Mouse (Mus musculus): ENCODE measurements around the gene Ptgfrn. TPM values are rescaled to one million over a fixed set of nuclear protein-coding genes. Genes with fewer than 3 reads are reported as not detected.

Ptgfrn gene
- polyA plus RNA-seq, 1 experiment, result 70.5 TPM

DNA sequence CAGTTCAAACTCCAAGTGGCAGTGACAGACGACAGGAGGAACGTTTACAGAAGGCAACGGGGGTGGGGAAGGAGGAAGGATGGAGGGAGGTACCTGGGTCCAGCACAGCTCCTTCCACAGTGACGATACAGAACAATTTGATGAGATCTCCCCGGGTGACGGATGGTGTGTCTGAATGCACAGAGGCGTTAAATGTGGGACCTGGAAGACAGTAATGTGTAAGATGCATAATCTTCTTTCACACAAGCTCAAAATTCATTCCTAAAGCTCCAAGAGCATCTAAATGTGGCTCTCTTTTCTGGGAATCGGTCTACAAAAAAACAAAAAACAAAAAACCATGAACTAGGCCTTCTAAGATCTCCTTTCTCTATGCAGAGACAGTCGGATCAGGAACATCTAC, 60.1 kb downstream of the Ptgfrn start:
- Histone ChIP-seq H3K4me3 (ENCODE audit: insufficient read depth, low read length) (no peak overlapping the region), H3K4me1 (ENCODE audit: control insufficient read depth, insufficient read depth, low read length) (no peaks in the 10 kb centered on the region), H3K27ac (ENCODE audit: insufficient read depth, low read length) (no peak overlapping the region)
- TF ChIP-seq POLR2A (IDR thresholded peaks at IDR 0.05; ENCODE audit: low read depth, low read length) (no peak), CTCF (IDR thresholded peaks at IDR 0.05; ENCODE audit: borderline replicate concordance, insufficient read depth, low read length) (no peak)

DNA sequence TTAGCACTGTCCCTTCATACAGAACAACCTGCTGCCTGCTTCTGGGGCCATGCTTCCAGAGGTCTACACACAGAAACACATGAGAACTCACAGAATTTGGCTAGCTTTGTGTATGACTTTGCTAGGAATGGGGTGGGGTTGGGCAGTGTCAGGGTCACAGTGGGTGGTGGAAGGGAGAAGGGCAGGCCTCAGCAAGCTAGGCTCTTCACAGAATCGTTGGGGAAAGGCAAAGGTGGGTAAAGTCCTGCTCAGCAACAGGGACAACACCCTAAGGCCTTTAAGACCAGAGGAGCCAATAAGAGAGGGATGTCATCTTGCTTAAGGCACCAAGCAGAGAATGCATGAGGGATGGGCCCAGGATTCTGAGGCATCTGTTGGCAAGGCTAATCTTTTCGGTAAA, 61.3 kb downstream of the Ptgfrn start:
- TF ChIP-seq CTCF (IDR thresholded peaks at IDR 0.05; ENCODE audit: borderline replicate concordance, insufficient read depth, low read length) (no peak), POLR2A (IDR thresholded peaks at IDR 0.05; ENCODE audit: low read depth, low read length) (no peak)
- Histone ChIP-seq H3K4me1 (ENCODE audit: control insufficient read depth, insufficient read depth, low read length) (no peaks in the 10 kb centered on the region), H3K4me3 (ENCODE audit: insufficient read depth, low read length) (no peak overlapping the region), H3K27ac (ENCODE audit: insufficient read depth, low read length) (no peak overlapping the region)

DNA sequence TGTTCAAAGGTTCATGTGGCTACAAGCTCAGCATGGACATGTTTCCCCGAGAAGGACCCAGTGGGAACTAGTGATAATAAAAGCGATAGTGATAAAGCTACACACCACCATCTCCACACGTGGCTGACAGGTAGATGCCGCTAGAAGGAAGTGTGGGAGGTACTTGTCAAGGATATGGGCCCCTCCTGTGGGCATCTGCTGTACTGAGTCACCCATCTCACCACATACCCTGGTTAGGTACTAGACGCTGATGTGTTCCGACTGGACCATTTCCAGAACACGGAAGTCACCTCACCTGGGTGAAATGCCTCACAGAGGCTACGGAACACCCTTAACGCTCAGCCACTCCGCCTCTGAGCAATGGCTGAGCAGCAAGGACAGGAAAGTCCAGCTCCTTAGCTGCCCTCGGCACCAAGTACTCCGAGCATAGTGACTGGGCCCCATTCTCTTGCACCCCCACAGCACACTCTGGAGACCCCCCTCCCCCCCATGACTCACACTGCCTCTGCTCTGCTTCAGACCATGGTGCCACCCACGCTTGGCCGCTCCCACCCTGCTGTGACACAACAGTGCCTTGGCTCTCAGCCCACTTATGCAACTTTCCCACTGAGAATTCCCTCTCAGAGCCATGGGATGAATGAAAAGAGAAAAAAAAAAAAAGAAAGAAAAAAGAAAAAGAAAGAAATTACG, 62.3 kb downstream of the Ptgfrn start:
- Histone ChIP-seq H3K4me1 (ENCODE audit: control insufficient read depth, insufficient read depth, low read length) (no peaks in the 10 kb centered on the region), H3K4me3 (ENCODE audit: insufficient read depth, low read length) (no peak overlapping the region), H3K27ac (ENCODE audit: insufficient read depth, low read length) (no peak overlapping the region)
- no peak for TF ChIP-seq CTCF (IDR thresholded peaks at IDR 0.05; ENCODE audit: borderline replicate concordance, insufficient read depth, low read length)
- TF ChIP-seq POLR2A (IDR thresholded peaks at IDR 0.05; ENCODE audit: low read depth, low read length), result no peak

DNA sequence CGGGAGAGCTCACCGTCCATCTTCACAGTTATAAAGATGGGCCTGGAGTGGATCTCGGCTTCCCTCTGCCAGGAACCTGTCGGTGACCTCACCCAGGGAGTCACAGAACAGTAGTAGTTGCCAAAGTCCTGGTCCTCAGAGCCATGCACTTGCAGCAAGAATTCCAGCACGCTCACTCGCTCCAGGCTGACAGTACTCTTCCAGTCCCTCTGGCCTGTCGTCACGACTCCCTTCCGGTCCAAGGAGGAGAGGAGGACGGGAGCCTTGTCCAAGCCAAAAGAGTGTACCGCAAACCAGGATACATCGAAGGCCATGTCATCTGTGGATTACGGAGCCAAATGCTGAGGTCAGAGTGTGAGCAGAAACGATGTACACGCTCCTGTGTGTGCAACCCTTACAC, 64.6 kb downstream of the Ptgfrn start:
- no peak overlapping the region for H3K4me3 ChIP-seq (ENCODE audit: insufficient read depth, low read length)
- no peak overlapping the region for H3K27ac ChIP-seq (ENCODE audit: insufficient read depth, low read length)
- TF ChIP-seq POLR2A (IDR thresholded peaks at IDR 0.05; ENCODE audit: low read depth, low read length), result no peak
- H3K4me1 ChIP-seq (ENCODE audit: control insufficient read depth, insufficient read depth, low read length), result no peaks in the 10 kb centered on the region

DNA sequence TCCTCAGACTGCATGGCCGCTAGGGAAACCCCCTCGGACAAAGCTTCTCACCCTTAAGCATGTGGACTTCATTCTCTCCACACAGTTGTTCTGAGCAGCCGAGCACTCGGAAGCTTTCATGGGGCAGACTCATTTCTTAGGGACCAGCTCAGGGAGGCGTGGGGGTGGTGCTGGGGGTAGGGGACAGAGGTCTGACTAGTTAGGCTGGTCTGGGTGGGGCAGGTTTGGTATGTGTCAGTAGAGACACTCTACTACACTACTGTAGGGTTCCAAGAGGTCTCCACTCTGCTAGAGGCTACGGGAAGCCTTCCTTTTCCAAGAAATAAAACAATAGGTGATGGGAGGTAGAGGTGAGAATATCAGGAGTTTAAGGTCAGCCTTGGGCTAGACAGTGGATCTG, 65.4 kb downstream of the Ptgfrn start:
- TF ChIP-seq POLR2A (IDR thresholded peaks at IDR 0.05; ENCODE audit: low read depth, low read length) (no peak), CTCF (IDR thresholded peaks at IDR 0.05; ENCODE audit: borderline replicate concordance, insufficient read depth, low read length) (no peak)
- no peaks in the 10 kb centered on the region for H3K4me1 ChIP-seq (ENCODE audit: control insufficient read depth, insufficient read depth, low read length)
- H3K27ac ChIP-seq (ENCODE audit: insufficient read depth, low read length), result no peak overlapping the region
- H3K4me3 ChIP-seq (ENCODE audit: insufficient read depth, low read length), result no peak overlapping the region

DNA sequence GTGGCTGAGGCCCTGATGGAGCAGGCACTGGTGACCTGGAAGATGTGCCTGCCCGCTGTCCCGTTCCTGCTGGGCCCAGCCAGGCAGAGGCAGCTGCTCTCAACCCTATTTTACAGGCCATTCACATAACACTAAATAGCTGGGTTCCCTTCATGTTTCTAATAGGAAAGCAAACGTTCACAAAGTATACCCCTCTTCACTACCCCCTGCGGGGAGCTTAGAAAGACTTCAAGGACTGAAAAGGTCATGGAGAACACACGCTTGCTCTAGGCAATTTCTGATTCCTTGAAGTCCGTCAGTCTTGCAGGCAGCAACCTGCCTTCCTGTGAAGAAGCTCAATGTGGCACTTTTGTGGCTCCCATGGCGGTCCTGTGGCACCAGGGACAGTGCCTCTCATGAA, 68.1 kb downstream of the Ptgfrn start:
- no peak overlapping the region for H3K4me3 ChIP-seq (ENCODE audit: insufficient read depth, low read length)
- no peak overlapping the region for H3K27ac ChIP-seq (ENCODE audit: insufficient read depth, low read length)
- no peak for TF ChIP-seq CTCF (IDR thresholded peaks at IDR 0.05; ENCODE audit: borderline replicate concordance, insufficient read depth, low read length)
- TF ChIP-seq POLR2A (IDR thresholded peaks at IDR 0.05; ENCODE audit: low read depth, low read length), result no peak
- no peaks in the 10 kb centered on the region for H3K4me1 ChIP-seq (ENCODE audit: control insufficient read depth, insufficient read depth, low read length)

DNA sequence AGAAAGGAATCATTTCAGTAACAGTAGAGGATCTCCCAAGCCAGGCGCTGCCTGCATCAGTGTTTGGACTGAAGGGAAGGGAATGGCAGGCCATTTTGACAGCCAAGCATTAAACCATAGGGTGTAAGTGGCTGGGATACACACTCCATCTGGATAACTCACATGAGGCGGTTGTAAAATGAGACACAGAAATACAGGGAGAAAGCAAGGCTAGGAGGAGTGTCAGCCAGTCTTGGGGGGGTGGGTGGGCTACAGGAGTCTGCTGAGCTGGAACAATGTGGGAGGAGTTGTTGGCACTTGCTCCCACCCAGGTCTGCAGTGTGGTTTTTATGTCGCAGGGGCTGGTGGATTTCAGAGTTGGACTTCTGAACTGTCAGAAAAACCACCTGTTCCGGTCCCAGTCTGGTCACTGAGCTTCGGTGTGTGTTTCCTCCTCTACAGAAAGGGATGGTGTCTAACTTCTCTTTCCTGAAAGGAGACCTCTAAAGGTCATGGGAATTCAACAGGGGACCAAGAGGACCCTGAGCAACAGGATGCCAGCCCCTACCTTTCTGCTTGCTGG, 72.0 kb downstream of the Ptgfrn start:
- H3K4me3 ChIP-seq (ENCODE audit: insufficient read depth, low read length), result no peak overlapping the region
- H3K27ac ChIP-seq (ENCODE audit: insufficient read depth, low read length), result no peak overlapping the region
- TF ChIP-seq CTCF (IDR thresholded peaks at IDR 0.05; ENCODE audit: borderline replicate concordance, insufficient read depth, low read length) (no peak), POLR2A (IDR thresholded peaks at IDR 0.05; ENCODE audit: low read depth, low read length) (no peak)
- no peaks in the 10 kb centered on the region for H3K4me1 ChIP-seq (ENCODE audit: control insufficient read depth, insufficient read depth, low read length)

DNA sequence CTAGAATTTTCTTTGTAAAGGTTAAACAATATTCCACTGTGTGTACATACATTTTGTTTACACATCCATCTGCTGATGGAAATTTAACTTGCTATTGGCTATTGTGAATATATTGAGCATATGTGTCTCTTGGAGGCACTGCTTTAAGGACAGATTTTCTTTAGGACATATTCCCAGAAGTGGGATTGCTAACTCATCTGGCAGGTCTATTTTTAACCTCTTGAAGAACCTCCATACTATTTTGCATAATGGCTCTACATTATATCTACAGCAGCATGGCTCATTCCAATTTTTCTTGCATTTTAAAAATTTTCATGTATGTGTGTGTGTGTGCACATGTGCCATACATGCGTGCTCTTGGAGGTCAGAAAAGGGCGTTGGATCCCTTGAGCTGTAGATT, 74.1 kb downstream of the Ptgfrn start:
- H3K4me3 ChIP-seq (ENCODE audit: insufficient read depth, low read length), result no peak overlapping the region
- H3K27ac ChIP-seq (ENCODE audit: insufficient read depth, low read length), result no peak overlapping the region
- no peaks in the 10 kb centered on the region for H3K4me1 ChIP-seq (ENCODE audit: control insufficient read depth, insufficient read depth, low read length)
- TF ChIP-seq CTCF (IDR thresholded peaks at IDR 0.05; ENCODE audit: borderline replicate concordance, insufficient read depth, low read length) (no peak), POLR2A (IDR thresholded peaks at IDR 0.05; ENCODE audit: low read depth, low read length) (no peak)

DNA sequence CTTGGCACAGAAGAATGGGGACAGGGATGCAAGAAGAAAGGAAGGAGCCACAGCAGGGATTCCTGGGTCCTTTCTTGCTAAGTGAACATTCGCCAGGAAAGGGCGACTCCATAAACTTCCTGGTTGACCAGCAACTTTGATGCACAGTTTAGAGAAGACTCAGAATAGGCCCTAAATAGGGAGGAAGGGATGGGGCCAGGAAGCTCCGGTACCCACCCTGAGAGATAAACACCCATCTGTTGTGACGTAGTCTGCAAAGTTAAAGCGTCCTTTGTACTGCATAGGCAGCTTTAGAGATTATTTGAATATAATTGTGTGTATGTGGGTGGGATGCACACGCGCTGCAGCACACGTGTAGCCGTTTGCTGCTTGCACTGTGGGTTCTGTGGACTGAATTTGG, 75.6 kb downstream of the Ptgfrn start:
- no peak overlapping the region for H3K4me3 ChIP-seq (ENCODE audit: insufficient read depth, low read length)
- no peaks in the 10 kb centered on the region for H3K4me1 ChIP-seq (ENCODE audit: control insufficient read depth, insufficient read depth, low read length)
- H3K27ac ChIP-seq (ENCODE audit: insufficient read depth, low read length), result no peak overlapping the region
- TF ChIP-seq CTCF (IDR thresholded peaks at IDR 0.05; ENCODE audit: borderline replicate concordance, insufficient read depth, low read length) (no peak), POLR2A (IDR thresholded peaks at IDR 0.05; ENCODE audit: low read depth, low read length) (no peak)

DNA sequence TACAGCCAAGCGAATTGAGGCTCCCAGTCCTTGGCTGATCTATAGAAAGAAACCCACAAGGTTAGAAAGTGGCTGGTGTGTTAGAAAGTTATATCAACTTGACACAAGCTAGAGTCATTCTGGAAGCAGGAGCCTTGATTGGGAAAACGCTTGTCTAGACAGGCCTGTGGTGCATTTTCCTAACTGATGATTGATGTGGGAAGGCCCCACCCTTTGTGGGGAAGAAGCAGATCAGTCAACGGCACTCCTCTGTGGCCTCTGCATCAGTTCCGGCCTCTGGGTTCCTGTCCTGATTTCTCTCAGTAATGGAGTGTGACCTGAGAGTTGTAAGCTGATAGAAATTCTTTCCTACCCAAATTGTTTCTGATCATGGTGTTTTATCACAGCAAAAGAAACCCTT, 76.4 kb downstream of the Ptgfrn start:
- TF ChIP-seq POLR2A (IDR thresholded peaks at IDR 0.05; ENCODE audit: low read depth, low read length), result no peak
- no peak for TF ChIP-seq CTCF (IDR thresholded peaks at IDR 0.05; ENCODE audit: borderline replicate concordance, insufficient read depth, low read length)
- no peaks in the 10 kb centered on the region for H3K4me1 ChIP-seq (ENCODE audit: control insufficient read depth, insufficient read depth, low read length)
- no peak overlapping the region for H3K27ac ChIP-seq (ENCODE audit: insufficient read depth, low read length)
- H3K4me3 ChIP-seq (ENCODE audit: insufficient read depth, low read length), result no peak overlapping the region

Measured in embryonic fibroblast, embryonic 13.5 days (primary cell).